Mouse (Mus musculus) lung, postnatal 0 days (tissue): Measurements from ENCODE around the gene Pla2g2e. TPM values are rescaled to one million over a fixed set of nuclear protein-coding genes. Genes with fewer than 3 reads are reported as not detected.
"Not testable (repeated sequence)": the region's sequence is repeated elsewhere in the genome, so short reads cannot be mapped to it uniquely, and the experiment has no call there.

Experiments used
- ATAC-seq: fragments of 200-750 bp; cut with Nextera tagmentation; 2 replicates; pipeline ENCODE4 v1.8.0; 2017; ENCODE audit warnings: moderate library complexity
- DNase-seq: peaks from one replicate; pipeline ENCODE4 v3.0.0-alpha.2; 2016; ENCODE audit warnings: low spot score
- H3K27ac ChIP-seq: fragments of 300-500 bp; sonication (generic); 2 replicates; pipeline ENCODE4 v1.5.1; 2014; ENCODE audit warnings: antibody characterized with exemption, mild to moderate bottlenecking, low read length, mixed read lengths
- H3K27me3 ChIP-seq: fragments of 300-500 bp; sonication (generic); replicated peaks from 2 replicates; pipeline ENCODE4 v1.6.1; 2014; ENCODE audit warnings: low read length, mixed read lengths; ENCODE audit not compliant: insufficient read depth
- H3K36me3 ChIP-seq: fragments of 300-500 bp; sonication (generic); 2 replicates; pipeline ENCODE4 v1.6.1; 2014; ENCODE audit warnings: low read length, mixed read lengths; ENCODE audit not compliant: insufficient read depth
- H3K4me1 ChIP-seq: fragments of 300-500 bp; sonication (generic); 2 replicates; pipeline ENCODE4 v1.6.1; 2014; ENCODE audit warnings: antibody characterized with exemption, low read depth, low read length, mixed read lengths; ENCODE audit not compliant: insufficient read depth
- H3K4me2 ChIP-seq: fragments of 300-500 bp; sonication (generic); replicated peaks from 2 replicates; pipeline ENCODE4 v1.6.1; 2014; ENCODE audit warnings: low read depth, mild to moderate bottlenecking, low read length, moderate library complexity, mixed read lengths
- H3K4me3 ChIP-seq: fragments of 300-500 bp; sonication (generic); 2 replicates; pipeline ENCODE4 v1.5.1; 2014; ENCODE audit warnings: low read depth, low read length
- H3K9ac ChIP-seq: fragments of 300-500 bp; sonication (generic); replicated peaks from 2 replicates; pipeline ENCODE4 v1.6.1; 2014; ENCODE audit warnings: low read depth, mild to moderate bottlenecking
- H3K9me3 ChIP-seq: fragments of 300-500 bp; sonication (generic); 2 replicates; pipeline ENCODE4 v1.6.1; 2016; ENCODE audit warnings: low read length, mixed read lengths
- CTCF ChIP-seq: IDR thresholded peaks from 2 replicates; pipeline ENCODE4 v1.5.1; 2016; ENCODE audit warnings: antibody characterized with exemption, mild to moderate bottlenecking
- EP300 ChIP-seq: IDR thresholded peaks from 2 replicates; pipeline ENCODE4 v1.6.1; 2016; ENCODE audit warnings: antibody characterized with exemption, mild to moderate bottlenecking, control low read depth
- WGBS: fragments of 180-500 bp; shearing (Covaris S2); extraction: QIAGEN DNeasy Blood & Tissue Kit; methylation state at CpG from one replicate; pipeline ENCODE4 v1.1.7; 2014; 5-methylcytosine and 5-hydroxymethylcytosine counted together
- polyA plus RNA-seq: library from polyadenylated mRNA; unstranded; fragments of >200 nt; fragmentation: Nextera tagmentation; extraction: Ambion mirVana; gene quantifications from 2 replicates; pipeline ENCODE4 v1.2.1, GENCODE M21; 2015

Pla2g2e gene
- polyA plus RNA-seq, 1 experiment from 2014 or later = not detected

DNA sequence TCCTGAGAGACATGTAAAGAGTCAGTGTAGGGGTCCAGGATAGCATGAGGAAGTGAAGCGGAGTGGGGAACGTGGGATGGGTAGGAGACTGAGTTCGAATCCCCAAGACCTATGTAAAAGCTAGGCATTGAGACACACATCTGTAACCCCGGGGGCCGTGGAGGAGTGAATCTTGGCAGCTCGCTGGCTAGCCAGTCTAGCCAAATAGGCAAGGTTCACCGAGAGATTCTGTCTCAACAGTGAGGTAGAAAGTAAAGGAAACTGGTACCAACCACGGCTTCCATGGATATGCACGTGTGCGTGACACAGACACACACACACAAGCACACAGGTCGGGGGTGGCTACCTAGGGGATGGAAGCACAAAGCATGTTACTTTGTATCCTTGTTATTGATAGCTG, 2.1 kb downstream of the Pla2g2e start:
- Histone ChIP-seq H3K4me3 (no peak overlapping the region), H3K9me3 (no peaks in the 10 kb centered on the region), H3K9ac (no peak overlapping the region), H3K4me2 (no peak overlapping the region), H3K27ac (no peak overlapping the region), H3K36me3 (no peaks in the 10 kb centered on the region), H3K27me3 (no peaks in the 10 kb centered on the region), H3K4me1 (no peaks in the 10 kb centered on the region)
- 83% methylated on average over 11 of the region's 11 CpGs for WGBS
- no peak for DNase-seq
- no peak for ATAC-seq
- TF ChIP-seq CTCF (no peak), EP300 (no peak)

DNA sequence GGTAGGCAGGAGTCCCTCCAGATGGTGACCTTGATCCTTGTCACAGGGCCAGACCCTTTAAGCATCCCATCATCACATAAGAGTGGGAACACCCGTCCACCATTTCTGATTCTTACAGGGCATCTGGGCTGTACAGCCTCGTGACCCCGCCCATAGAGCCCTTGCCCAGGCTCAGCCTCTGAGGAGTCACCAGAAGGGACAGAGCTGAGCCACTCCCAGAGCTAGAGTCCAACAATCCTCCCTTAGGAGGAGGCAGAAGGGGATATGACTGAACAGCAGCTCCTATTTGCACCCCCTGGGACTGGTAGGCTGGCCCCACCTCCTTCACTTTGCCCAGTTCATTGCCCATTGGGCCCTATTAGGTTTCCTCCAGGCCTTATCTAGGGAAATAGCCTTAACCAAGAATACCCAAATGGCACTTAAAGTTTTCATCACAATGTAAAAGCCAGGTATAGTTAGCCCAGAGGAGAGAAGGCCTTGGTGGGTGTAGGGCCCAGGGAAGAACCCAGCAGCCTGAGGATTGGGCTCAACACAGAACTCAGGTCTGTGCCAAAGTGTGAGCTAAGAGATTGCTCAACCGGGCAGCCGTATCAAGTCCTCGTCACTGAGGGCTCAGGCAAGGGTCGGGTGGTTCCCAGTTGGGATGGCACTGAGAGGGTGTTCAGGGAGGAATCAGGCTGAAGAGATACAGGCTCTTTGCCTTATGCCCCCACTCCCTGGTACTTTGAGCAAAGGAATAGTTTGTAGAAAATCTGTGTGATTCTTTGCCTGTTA, 3.3 kb downstream of the Pla2g2e start:
- Histone ChIP-seq H3K27ac (no peak overlapping the region), H3K4me3 (no peak overlapping the region), H3K9ac (no peak overlapping the region), H3K27me3 (no peaks in the 10 kb centered on the region), H3K4me2 (no peak overlapping the region), H3K36me3 (no peaks in the 10 kb centered on the region), H3K9me3 (no peaks in the 10 kb centered on the region), H3K4me1 (no peaks in the 10 kb centered on the region)
- WGBS = 57% methylated on average over 7 of the region's 7 CpGs
- no peak for DNase-seq
- no peak for TF ChIP-seq CTCF
- TF ChIP-seq EP300 = no peak
- ATAC-seq = no peak

DNA sequence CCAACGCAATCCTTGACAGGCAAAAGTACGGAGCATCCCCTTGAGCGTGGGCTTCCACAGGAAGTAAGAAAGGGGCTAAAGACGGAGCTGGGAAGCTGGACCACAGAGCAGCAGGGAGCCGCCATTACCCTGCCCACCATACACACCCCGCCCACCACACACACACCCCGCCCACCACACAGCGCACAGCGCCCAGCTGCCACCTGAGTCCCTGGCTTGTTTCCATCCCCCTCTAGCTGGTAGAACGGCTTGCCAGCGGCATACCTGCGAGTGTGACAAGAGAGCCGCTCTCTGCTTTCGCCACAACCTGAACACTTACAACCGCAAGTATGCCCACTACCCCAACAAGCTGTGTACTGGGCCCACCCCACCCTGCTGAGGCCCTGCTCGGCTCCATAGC, 4.4 kb downstream of the Pla2g2e start:
- no peak overlapping the region for H3K9ac ChIP-seq
- DNase-seq = peak; percentile 70
- no peak for TF ChIP-seq CTCF
- TF ChIP-seq EP300 = no peak
- H3K27me3 ChIP-seq = no peaks in the 10 kb centered on the region
- no peak overlapping the region for H3K4me2 ChIP-seq
- no peaks in the 10 kb centered on the region for H3K4me1 ChIP-seq
- WGBS = 12% methylated on average over 13 of the region's 16 CpGs
- no peak overlapping the region for H3K4me3 ChIP-seq
- no peak overlapping the region for H3K27ac ChIP-seq
- no peaks in the 10 kb centered on the region for H3K9me3 ChIP-seq
- peak; percentile 60 for ATAC-seq
- H3K36me3 ChIP-seq = no peaks in the 10 kb centered on the region

DNA sequence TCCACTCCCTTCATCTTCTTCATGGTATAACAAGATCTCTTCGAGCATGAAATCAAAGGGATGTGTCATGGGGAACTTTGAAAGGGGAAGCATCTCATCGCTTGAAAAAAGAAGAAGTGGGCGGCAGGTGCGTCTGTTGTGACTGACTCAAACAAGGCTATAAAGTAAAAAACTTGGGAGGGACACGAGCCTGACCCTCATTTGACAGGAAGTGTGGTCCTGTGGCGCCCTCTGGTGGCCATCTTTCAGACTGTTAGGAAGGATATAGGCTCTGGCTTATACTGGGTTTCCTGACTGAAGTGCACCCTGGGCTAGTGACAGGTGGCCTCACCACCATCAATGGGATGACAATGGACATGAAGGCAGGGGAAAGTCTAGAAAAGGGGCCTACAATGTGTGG, 6.5 kb downstream of the Pla2g2e start:
- Histone ChIP-seq H3K27me3 (no peaks in the 10 kb centered on the region), H3K27ac (no peak overlapping the region), H3K9ac (no peak overlapping the region), H3K36me3 (no peaks in the 10 kb centered on the region), H3K4me1 (no peaks in the 10 kb centered on the region), H3K4me2 (no peak overlapping the region), H3K4me3 (no peak overlapping the region), H3K9me3 (no peaks in the 10 kb centered on the region)
- 13% methylated on average over 6 of the region's 6 CpGs for WGBS
- no peak for TF ChIP-seq EP300
- peak; percentile 93 for TF ChIP-seq CTCF
- peak; percentile 68 for ATAC-seq
- DNase-seq = peak; percentile 89

DNA sequence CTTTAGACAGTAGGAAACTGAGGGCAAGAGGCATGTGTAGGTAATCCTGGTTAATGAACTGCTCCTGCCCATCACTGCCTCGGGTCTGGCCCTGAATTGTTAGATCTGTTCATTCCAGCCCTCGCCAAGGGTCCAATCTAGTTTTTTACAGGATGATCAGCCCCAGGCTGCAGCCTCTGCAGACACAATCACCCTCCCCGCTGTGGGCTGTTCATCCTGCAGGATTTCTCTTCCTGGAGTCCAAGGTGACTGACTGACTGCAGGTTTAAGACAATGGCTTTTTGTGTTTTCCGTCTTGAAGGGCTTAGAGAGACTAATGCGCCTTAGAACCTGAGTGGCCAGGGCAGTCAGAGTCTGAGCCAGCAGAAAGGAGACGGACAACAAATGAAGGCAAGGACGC, 11.4 kb downstream of the Pla2g2e start:
- Histone ChIP-seq H3K4me2 (no peak overlapping the region), H3K9me3 (no peaks in the 10 kb centered on the region), H3K4me1 (no peaks in the 10 kb centered on the region), H3K36me3 (0 out of 2 replicates have a peak, but pooled peaks cover under 1% of the 10 kb centered on the region), H3K4me3 (no peak overlapping the region), H3K27ac (0 out of 2 replicates have a peak overlapping the region, but pooled peaks have one; percentile 9), H3K9ac (no peak overlapping the region), H3K27me3 (no peaks in the 10 kb centered on the region)
- DNase-seq (no peak), ATAC-seq (no peak)
- TF ChIP-seq CTCF (no peak), EP300 (no peak)
- 45% methylated on average over 7 of the region's 7 CpGs for WGBS

DNA sequence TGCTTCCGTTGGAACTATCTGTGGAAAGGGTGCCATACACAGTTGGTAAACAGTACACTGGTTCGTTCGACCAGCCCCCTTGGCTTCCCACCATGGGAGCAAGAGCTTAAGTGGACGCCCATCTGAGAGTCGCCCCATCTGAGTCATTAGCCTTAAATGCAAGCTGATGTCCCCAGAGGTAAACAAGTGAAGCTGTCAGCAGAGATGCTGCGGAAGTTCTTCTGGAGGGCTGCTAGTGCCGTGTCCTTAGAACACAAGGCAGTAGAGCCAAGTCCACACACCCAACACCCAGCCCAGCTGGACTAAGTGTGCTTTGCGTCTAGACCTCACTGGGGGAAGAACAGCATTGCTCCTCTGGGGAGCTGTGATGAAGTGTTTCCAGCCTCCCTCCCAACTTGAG, 11.9 kb downstream of the Pla2g2e start:
- ATAC-seq (peak; percentile 81), DNase-seq (peak; percentile 53)
- WGBS = 42% methylated on average over 8 of the region's 8 CpGs
- Histone ChIP-seq H3K4me1 (no peaks in the 10 kb centered on the region), H3K27ac (no peak overlapping the region), H3K27me3 (no peaks in the 10 kb centered on the region), H3K36me3 (0 out of 2 replicates have a peak, but pooled peaks cover 5% of the 10 kb centered on the region), H3K4me3 (no peak overlapping the region), H3K9me3 (no peaks in the 10 kb centered on the region), H3K9ac (no peak overlapping the region), H3K4me2 (no peak overlapping the region)
- TF ChIP-seq EP300 = no peak
- no peak for TF ChIP-seq CTCF

DNA sequence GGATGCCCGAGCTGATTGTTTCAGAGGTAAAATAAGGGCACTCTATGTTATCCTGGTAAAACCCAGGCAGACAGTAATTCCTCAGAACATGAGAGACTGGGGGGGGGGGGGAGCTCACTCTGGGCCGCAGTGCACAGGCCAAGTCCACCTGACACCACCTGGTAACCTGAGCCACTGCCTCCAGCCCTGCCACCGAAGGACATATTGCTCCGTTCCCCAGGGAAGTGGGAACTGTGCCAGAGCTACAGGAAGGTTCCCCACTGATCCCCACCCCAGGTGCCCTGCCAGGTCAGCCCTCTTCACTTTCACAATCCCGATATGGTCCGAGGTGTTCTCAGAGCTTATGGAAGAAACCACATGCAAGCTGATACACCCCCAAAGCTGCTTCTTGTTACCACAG, 14.9 kb downstream of the Pla2g2e start:
- Histone ChIP-seq H3K9ac (no peak overlapping the region), H3K27me3 (no peaks in the 10 kb centered on the region), H3K27ac (no peak overlapping the region), H3K36me3 (peaks cover 21% of the 10 kb centered on the region), H3K9me3 (no peaks in the 10 kb centered on the region), H3K4me2 (no peak overlapping the region), H3K4me3 (no peak overlapping the region), H3K4me1 (no peaks in the 10 kb centered on the region)
- ATAC-seq (no peak), DNase-seq (peak; percentile 13)
- TF ChIP-seq EP300 (no peak), CTCF (no peak)
- 73% methylated on average over 6 of the region's 6 CpGs for WGBS

DNA sequence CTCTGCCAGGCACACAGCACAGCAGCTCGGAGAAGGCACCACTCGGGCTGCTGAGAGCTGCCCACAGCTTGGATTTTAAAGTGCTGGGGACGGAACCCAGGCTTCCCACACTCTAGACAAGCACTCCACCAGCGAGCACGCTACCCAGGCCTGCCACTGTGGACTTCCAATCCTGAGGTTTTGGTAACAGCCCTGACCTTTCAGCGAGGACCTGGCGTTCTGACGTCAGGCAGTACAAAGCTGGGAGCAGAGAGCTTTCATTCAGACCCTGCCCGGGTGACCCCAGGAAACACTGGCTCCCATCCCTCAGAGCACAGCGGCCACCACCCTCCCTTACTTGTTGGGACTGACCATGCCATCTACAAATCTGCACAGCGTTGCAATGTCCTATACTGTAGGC, 16.0 kb downstream of the Pla2g2e start:
- WGBS = 88% methylated on average over 11 of the region's 11 CpGs
- H3K4me1 ChIP-seq, H3K9me3 ChIP-seq: not testable (repeated sequence)

More for the DNA sequence above, 16.0 kb downstream of the Pla2g2e start:
- DNase-seq, ATAC-seq, H3K4me2 ChIP-seq, H3K4me3 ChIP-seq, H3K27me3 ChIP-seq, H3K9ac ChIP-seq, H3K27ac ChIP-seq: not testable (repeated sequence)
- peaks cover 25% of the 10 kb centered on the region for H3K36me3 ChIP-seq
